Mouse (Mus musculus): ENCODE measurements around the gene Llph. TPM values are rescaled to one million over a fixed set of nuclear protein-coding genes. Genes with fewer than 3 reads are reported as not detected.
"Not testable (repeated sequence)": the region's sequence is repeated elsewhere in the genome, so short reads cannot be mapped to it uniquely, and the experiment has no call there.

Llph gene
- total RNA-seq, 2 experiments from 2014 or later, result 15.0 to 19.5 TPM

- DNase-seq (ENCODE audit: low spot score in 2 of 2), result not testable (repeated sequence)
Measured at GRCm38 (mm10) chr10:120217099-120217498, 9.8 kb upstream of the Llph start.

- no peak for DNase-seq (ENCODE audit: low spot score in 2 of 2)
Measured at GRCm38 (mm10) chr10:120218996-120219395, 7.9 kb upstream of the Llph start.

- DNase-seq (ENCODE audit: low spot score in 2 of 2), result no peak
Measured at GRCm38 (mm10) chr10:120219578-120220359, 7.1 kb upstream of the Llph start.

- no peak for DNase-seq (ENCODE audit: low spot score in 2 of 2)
Measured at GRCm38 (mm10) chr10:120220776-120221175, 6.1 kb upstream of the Llph start.

- peak; percentile 31 to 37 for DNase-seq (ENCODE audit: low spot score in 2 of 2)
Measured at GRCm38 (mm10) chr10:120231718-120232117, 4.8 kb downstream of the Llph start.

- peak; percentile 47 to 79 for DNase-seq (ENCODE audit: low spot score in 2 of 2)
Measured at GRCm38 (mm10) chr10:120233655-120234367, 6.9 kb downstream of the Llph start.

GRCm38 (mm10) chr10:120236855-120237254 is 10.0 kb downstream of the Llph start:
- DNase-seq (ENCODE audit: low spot score in 2 of 2), result no peak

- DNase-seq (ENCODE audit: low spot score in 2 of 2), result no peak
Measured at GRCm38 (mm10) chr10:120238241-120238640, 11.4 kb downstream of the Llph start.

GRCm38 (mm10) chr10:120239476-120239875 is 12.6 kb downstream of the Llph start:
- no peak for DNase-seq (ENCODE audit: low spot score in 2 of 2)

- no peak for DNase-seq (ENCODE audit: low spot score in 2 of 2)
Measured at GRCm38 (mm10) chr10:120242421-120242820, 15.6 kb downstream of the Llph start.

- no peak for DNase-seq (ENCODE audit: low spot score in 2 of 2)
Measured at GRCm38 (mm10) chr10:120245681-120246080, 18.8 kb downstream of the Llph start.

- peak; percentile 35 to 51 for DNase-seq (ENCODE audit: low spot score in 2 of 2)
Measured at GRCm38 (mm10) chr10:120246994-120247750, 20.3 kb downstream of the Llph start.

GRCm38 (mm10) chr10:120250911-120251683 is 24.2 kb downstream of the Llph start:
- no peak for DNase-seq (ENCODE audit: low spot score in 2 of 2)

- no peak for DNase-seq (ENCODE audit: low spot score in 2 of 2)
Measured at GRCm38 (mm10) chr10:120251791-120252190, 24.9 kb downstream of the Llph start.

GRCm38 (mm10) chr10:120252800-120253199 is 25.9 kb downstream of the Llph start:
- no peak for DNase-seq (ENCODE audit: low spot score in 2 of 2)

GRCm38 (mm10) chr10:120257231-120257630 is 30.4 kb downstream of the Llph start:
- DNase-seq (ENCODE audit: low spot score in 2 of 2), result peak; percentile 14 to 52

GRCm38 (mm10) chr10:120267790-120268189 is 40.9 kb downstream of the Llph start:
- no peak for DNase-seq (ENCODE audit: low spot score in 2 of 2)

- no peak for DNase-seq (ENCODE audit: low spot score in 2 of 2)
Measured at GRCm38 (mm10) chr10:120269946-120270345, 43.1 kb downstream of the Llph start.

GRCm38 (mm10) chr10:120270777-120271176 is 43.9 kb downstream of the Llph start:
- DNase-seq (ENCODE audit: low spot score in 2 of 2), result peak in 1 of 2 experiments; percentile 17

GRCm38 (mm10) chr10:120271318-120271717 is 44.4 kb downstream of the Llph start:
- DNase-seq (ENCODE audit: low spot score in 2 of 2), result no peak

- no peak for DNase-seq (ENCODE audit: low spot score in 2 of 2)
Measured at GRCm38 (mm10) chr10:120271879-120272269, 45.0 kb downstream of the Llph start.

Data from layer of hippocampus, postnatal 14 days (tissue).